Mouse (Mus musculus): ENCODE results near the gene Btrc. TPM values are rescaled to one million over a fixed set of nuclear protein-coding genes. Genes with fewer than 3 reads are reported as not detected.
"Not testable (repeated sequence)": the region's sequence is repeated elsewhere in the genome, so short reads cannot be mapped to it uniquely, and the experiment has no call there.

Gene Btrc
- polyA plus RNA-seq, 1 experiment from 2014 or later: 67.7 TPM

GRCm38 (mm10) chr19:45360486-45360885 is 3.0 kb upstream of the Btrc start:
- Histone ChIP-seq H3K9ac (no peak overlapping the region), H3K4me2 (no peak overlapping the region), H3K4me3 (no peak overlapping the region), H3K27me3 (no peaks in the 10 kb centered on the region), H3K9me3 (no peaks in the 10 kb centered on the region), H3K4me1 (replicated peaks) (peaks cover 16% of the 10 kb centered on the region), H3K27ac (replicated peaks) (no peak overlapping the region), H3K36me3 (no peaks in the 10 kb centered on the region)
- ATAC-seq (ENCODE audit: low read depth): no peak

GRCm38 (mm10) chr19:45363933-45364391 is 428 bp downstream of the Btrc start:
- Histone ChIP-seq H3K36me3 (peaks cover 9% of the 10 kb centered on the region; the same call in 1 of the 2 replicates), H3K4me1 (replicated peaks) (peaks cover 37% of the 10 kb centered on the region), H3K9me3 (no peaks in the 10 kb centered on the region), H3K27ac (replicated peaks) (peak overlapping the region; percentile 97), H3K4me2 (peak overlapping the region; percentile 76), H3K9ac (peak overlapping the region; percentile 92), H3K4me3 (peak overlapping the region; percentile 76), H3K27me3 (no peaks in the 10 kb centered on the region)
- under 1% methylated on average over 20 of the region's 20 CpGs for WGBS
- peak; percentile 88 for ATAC-seq (ENCODE audit: low read depth)

GRCm38 (mm10) chr19:45366651-45367050 is 3.1 kb downstream of the Btrc start:
- Histone ChIP-seq H3K4me1 (replicated peaks) (peaks cover 42% of the 10 kb centered on the region), H3K27ac (replicated peaks) (no peak overlapping the region), H3K36me3 (peaks cover 9% of the 10 kb centered on the region; the same call in 1 of the 2 replicates), H3K4me3 (no peak overlapping the region), H3K9me3 (no peaks in the 10 kb centered on the region), H3K27me3 (no peaks in the 10 kb centered on the region), H3K9ac (no peak overlapping the region), H3K4me2 (no peak overlapping the region)
- ATAC-seq (ENCODE audit: low read depth): no peak
- WGBS: 90% methylated on average over 7 of the region's 7 CpGs

GRCm38 (mm10) chr19:45384815-45385214 is 21.3 kb downstream of the Btrc start:
- H3K4me2 ChIP-seq; H3K27ac ChIP-seq (replicated peaks); ATAC-seq (ENCODE audit: low read depth); H3K4me1 ChIP-seq (replicated peaks); H3K27me3 ChIP-seq; H3K4me3 ChIP-seq; H3K9ac ChIP-seq; H3K9me3 ChIP-seq: not testable (repeated sequence)
- 97% methylated on average over 10 of the region's 10 CpGs for WGBS
- peaks cover 27% of the 10 kb centered on the region for H3K36me3 ChIP-seq

GRCm38 (mm10) chr19:45388551-45388950 is 25.0 kb downstream of the Btrc start:
- H3K27me3 ChIP-seq: no peaks in the 10 kb centered on the region
- no peaks in the 10 kb centered on the region for H3K4me1 ChIP-seq (replicated peaks)
- no peak for ATAC-seq (ENCODE audit: low read depth)
- no peak overlapping the region for H3K4me2 ChIP-seq
- H3K36me3 ChIP-seq: peaks cover 22% of the 10 kb centered on the region
- H3K9me3 ChIP-seq: no peaks in the 10 kb centered on the region
- H3K27ac ChIP-seq (replicated peaks): no peak overlapping the region
- no peak overlapping the region for H3K4me3 ChIP-seq
- 68% methylated on average over 6 of the region's 6 CpGs for WGBS
- no peak overlapping the region for H3K9ac ChIP-seq

GRCm38 (mm10) chr19:45394078-45394477 is 30.5 kb downstream of the Btrc start:
- no peak overlapping the region for H3K9ac ChIP-seq
- no peaks in the 10 kb centered on the region for H3K27me3 ChIP-seq
- H3K4me3 ChIP-seq: no peak overlapping the region
- H3K36me3 ChIP-seq: 0 out of 2 replicates have a peak, but pooled peaks cover 8% of the 10 kb centered on the region
- no peak for ATAC-seq (ENCODE audit: low read depth)
- no peaks in the 10 kb centered on the region for H3K4me1 ChIP-seq (replicated peaks)
- no peak overlapping the region for H3K4me2 ChIP-seq
- WGBS: 78% methylated on average over 7 of the region's 7 CpGs
- no peaks in the 10 kb centered on the region for H3K9me3 ChIP-seq
- no peak overlapping the region for H3K27ac ChIP-seq (replicated peaks)

- Histone ChIP-seq H3K9ac (no peak overlapping the region), H3K36me3 (0 out of 2 replicates have a peak, but pooled peaks cover 7% of the 10 kb centered on the region), H3K4me1 (replicated peaks) (no peaks in the 10 kb centered on the region), H3K4me3 (no peak overlapping the region), H3K27me3 (no peaks in the 10 kb centered on the region), H3K4me2 (no peak overlapping the region), H3K9me3 (no peaks in the 10 kb centered on the region), H3K27ac (replicated peaks) (no peak overlapping the region)
- 67% methylated on average over 2 of the region's 2 CpGs for WGBS
- no peak for ATAC-seq (ENCODE audit: low read depth)
Observed at GRCm38 (mm10) chr19:45411000-45411399, 47.5 kb downstream of the Btrc start.

GRCm38 (mm10) chr19:45412694-45413093 is 49.2 kb downstream of the Btrc start:
- no peak overlapping the region for H3K4me2 ChIP-seq
- H3K9ac ChIP-seq: no peak overlapping the region
- H3K27ac ChIP-seq (replicated peaks): no peak overlapping the region
- ATAC-seq (ENCODE audit: low read depth): no peak
- no peak overlapping the region for H3K4me3 ChIP-seq
- 88% methylated on average over 3 of the region's 3 CpGs for WGBS
- H3K27me3 ChIP-seq: no peaks in the 10 kb centered on the region
- no peaks in the 10 kb centered on the region for H3K4me1 ChIP-seq (replicated peaks)
- no peaks in the 10 kb centered on the region for H3K9me3 ChIP-seq
- H3K36me3 ChIP-seq: 0 out of 2 replicates have a peak, but pooled peaks cover 7% of the 10 kb centered on the region

- Histone ChIP-seq H3K4me3 (no peak overlapping the region), H3K4me1 (replicated peaks) (no peaks in the 10 kb centered on the region), H3K9me3 (no peaks in the 10 kb centered on the region), H3K36me3 (0 out of 2 replicates have a peak, but pooled peaks cover 7% of the 10 kb centered on the region), H3K9ac (no peak overlapping the region), H3K4me2 (no peak overlapping the region), H3K27me3 (no peaks in the 10 kb centered on the region), H3K27ac (replicated peaks) (no peak overlapping the region)
- ATAC-seq (ENCODE audit: low read depth): no peak
- 82% methylated on average over 3 of the region's 3 CpGs for whole genome bisulfite sequencing
Observed at GRCm38 (mm10) chr19:45413966-45414365, 50.4 kb downstream of the Btrc start.

- H3K27ac ChIP-seq (replicated peaks): no peak overlapping the region
- no peak overlapping the region for H3K4me2 ChIP-seq
- ATAC-seq (ENCODE audit: low read depth): no peak
- no peaks in the 10 kb centered on the region for H3K27me3 ChIP-seq
- 0 out of 2 replicates have a peak, but pooled peaks cover 7% of the 10 kb centered on the region for H3K36me3 ChIP-seq
- peaks cover 20% of the 10 kb centered on the region for H3K4me1 ChIP-seq (replicated peaks)
- no peaks in the 10 kb centered on the region for H3K9me3 ChIP-seq
- no peak overlapping the region for H3K4me3 ChIP-seq
- no peak overlapping the region for H3K9ac ChIP-seq
Observed at GRCm38 (mm10) chr19:45417601-45418000, 54.1 kb downstream of the Btrc start.

GRCm38 (mm10) chr19:45422276-45422675 is 58.7 kb downstream of the Btrc start:
- Histone ChIP-seq H3K27ac (replicated peaks) (no peak overlapping the region), H3K27me3 (no peaks in the 10 kb centered on the region), H3K4me1 (replicated peaks) (peaks cover 20% of the 10 kb centered on the region), H3K9ac (no peak overlapping the region), H3K36me3 (peaks cover 12% of the 10 kb centered on the region), H3K9me3 (no peaks in the 10 kb centered on the region), H3K4me3 (no peak overlapping the region), H3K4me2 (no peak overlapping the region)
- ATAC-seq (ENCODE audit: low read depth): peak; percentile 56; the same call in 1 of the 2 replicates
- WGBS: 10% methylated on average over 7 of the region's 7 CpGs

- Histone ChIP-seq H3K4me3 (no peak overlapping the region), H3K4me2 (no peak overlapping the region), H3K27ac (replicated peaks) (no peak overlapping the region), H3K9ac (no peak overlapping the region), H3K9me3 (no peaks in the 10 kb centered on the region), H3K4me1 (replicated peaks) (peaks cover 28% of the 10 kb centered on the region), H3K27me3 (no peaks in the 10 kb centered on the region), H3K36me3 (peaks cover 12% of the 10 kb centered on the region)
- no peak for ATAC-seq (ENCODE audit: low read depth)
- 81% methylated on average over 4 of the region's 4 CpGs for WGBS
Observed at GRCm38 (mm10) chr19:45428146-45428545, 64.6 kb downstream of the Btrc start.

GRCm38 (mm10) chr19:45430971-45431633 is 67.6 kb downstream of the Btrc start:
- no peak overlapping the region for H3K4me3 ChIP-seq
- H3K4me2 ChIP-seq: no peak overlapping the region
- no peaks in the 10 kb centered on the region for H3K9me3 ChIP-seq
- H3K4me1 ChIP-seq (replicated peaks): peaks cover 38% of the 10 kb centered on the region
- H3K27ac ChIP-seq (replicated peaks): no peak overlapping the region
- ATAC-seq (ENCODE audit: low read depth): no peak
- no peak overlapping the region for H3K9ac ChIP-seq
- H3K36me3 ChIP-seq: no peaks in the 10 kb centered on the region
- no peaks in the 10 kb centered on the region for H3K27me3 ChIP-seq
- WGBS: 84% methylated on average over 6 of the region's 6 CpGs

Data from neural tube, embryonic 13.5 days (tissue).